Mouse (Mus musculus): ENCODE measurements around the gene Lrrc26.

The Lrrc26 gene

GRCm38 (mm10) chr2:25266720-25267119, 23.0 kb upstream of the Lrrc26 start:
- DNase-seq, result peak; percentile 90 to 93

DNA sequence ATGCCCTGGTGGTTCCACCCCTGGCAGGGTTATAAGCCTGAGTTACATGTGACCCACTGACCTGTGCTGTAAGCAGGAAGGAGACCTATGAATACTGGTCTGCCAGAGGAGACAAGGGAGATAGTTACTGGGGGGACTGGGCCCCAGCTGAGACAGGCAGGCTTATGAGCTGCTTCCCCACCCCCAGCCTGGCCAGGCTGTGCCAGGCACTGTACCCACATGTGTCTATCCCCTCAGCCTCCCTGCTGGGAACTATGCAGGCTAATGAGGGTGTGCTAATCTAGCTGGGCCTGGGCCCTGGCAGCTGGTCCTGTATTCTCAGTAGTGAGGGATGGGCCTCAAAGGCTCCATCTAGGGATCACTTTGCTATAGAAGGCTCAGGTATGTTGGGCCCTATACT, 22.5 kb upstream of the Lrrc26 start:
- DNase-seq, result peak; percentile 75 to 76

DNA sequence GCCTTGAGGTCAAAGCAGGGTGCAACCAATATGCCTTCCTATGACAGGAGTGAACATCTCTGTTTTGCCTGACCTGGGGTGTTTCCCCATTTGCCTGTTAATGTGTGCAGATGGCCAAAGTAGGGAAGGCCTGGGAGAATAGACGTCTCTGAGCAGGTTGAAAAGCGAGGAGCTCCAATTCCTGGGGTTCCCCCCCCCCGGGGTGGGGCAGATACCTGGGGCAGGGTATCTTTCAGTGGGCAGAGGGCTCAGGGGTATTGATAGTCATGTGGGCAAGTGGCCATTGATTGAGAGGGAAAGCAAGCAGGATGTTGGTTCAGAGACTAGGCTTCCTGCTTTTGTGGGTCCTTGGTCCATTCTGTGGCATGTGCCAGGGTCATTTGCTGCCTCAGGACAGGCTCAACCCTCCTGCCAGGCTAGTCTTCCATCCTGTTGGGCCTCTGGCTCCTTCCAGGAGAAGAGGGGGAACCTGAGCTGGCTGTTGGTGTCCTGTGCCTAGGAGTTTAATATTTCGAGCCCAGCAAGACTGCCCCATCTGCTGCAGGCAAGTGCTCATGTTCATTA, 21.9 kb upstream of the Lrrc26 start:
- peak; percentile 54 to 60 for DNase-seq

DNA sequence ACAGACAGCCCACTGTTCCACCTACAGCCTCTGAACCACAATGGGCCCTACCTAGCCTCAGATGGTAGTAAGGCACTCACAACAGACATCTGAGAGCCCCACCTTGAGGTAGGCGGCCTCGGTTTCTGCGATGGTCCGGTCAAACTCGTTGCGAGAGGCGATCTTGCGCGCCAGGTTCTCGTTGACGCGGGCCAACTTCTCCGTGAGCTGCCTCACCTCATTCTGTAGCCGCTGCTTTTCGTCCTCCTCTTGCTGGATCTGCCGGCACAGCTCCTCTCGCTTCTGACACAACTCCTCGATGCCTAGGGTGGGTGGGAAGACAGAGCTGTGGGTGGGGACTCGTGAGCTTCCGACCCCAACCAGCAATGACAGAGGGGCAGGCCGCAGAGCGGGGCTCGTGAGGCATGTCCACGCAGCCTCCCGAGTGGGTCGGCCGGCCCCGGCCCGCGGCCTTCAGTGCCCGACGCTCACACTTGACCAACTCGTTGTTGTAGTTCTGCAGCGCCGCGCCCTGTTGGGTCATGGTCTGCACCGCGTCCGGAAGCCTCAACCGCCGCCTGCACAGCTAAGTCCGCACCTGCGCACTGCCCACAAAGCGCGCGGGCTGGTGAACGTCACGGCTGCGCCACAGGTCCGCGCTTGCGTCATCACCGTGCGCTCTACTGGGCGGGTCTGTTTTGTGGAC, 17.7 kb upstream of the Lrrc26 start, which contains the start of the genes Ssna1 and Anapc2:
TSS of gene Ssna1 (minus strand) at position 612 of the 685 bp plus-strand sequence.
TSS of gene Anapc2 (plus strand) at position 652 of the 685 bp plus-strand sequence.
- DNase-seq, result peak; percentile 98 to 99

GRCm38 (mm10) chr2:25272515-25272914, 17.2 kb upstream of the Lrrc26 start:
- DNase-seq, result no peak

DNA sequence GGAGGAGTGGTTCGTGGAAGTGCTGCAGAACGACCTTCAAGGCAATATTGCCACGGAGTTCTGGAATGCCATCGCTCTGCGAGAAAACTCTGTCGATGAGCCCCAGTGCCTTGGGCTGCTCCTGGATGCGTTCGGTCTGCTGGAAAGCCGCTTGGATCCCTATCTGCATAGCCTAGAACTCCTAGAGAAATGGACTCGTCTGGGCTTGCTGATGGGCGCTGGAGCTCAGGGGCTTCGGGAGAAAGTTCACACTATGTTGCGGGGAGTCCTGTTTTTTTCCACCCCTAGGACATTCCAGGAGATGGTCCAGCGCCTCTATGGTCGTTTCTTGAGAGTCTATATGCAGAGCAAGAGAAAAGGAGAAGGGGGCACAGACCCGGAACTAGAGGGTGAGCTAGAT, 16.7 kb upstream of the Lrrc26 start:
- no peak for DNase-seq

DNA sequence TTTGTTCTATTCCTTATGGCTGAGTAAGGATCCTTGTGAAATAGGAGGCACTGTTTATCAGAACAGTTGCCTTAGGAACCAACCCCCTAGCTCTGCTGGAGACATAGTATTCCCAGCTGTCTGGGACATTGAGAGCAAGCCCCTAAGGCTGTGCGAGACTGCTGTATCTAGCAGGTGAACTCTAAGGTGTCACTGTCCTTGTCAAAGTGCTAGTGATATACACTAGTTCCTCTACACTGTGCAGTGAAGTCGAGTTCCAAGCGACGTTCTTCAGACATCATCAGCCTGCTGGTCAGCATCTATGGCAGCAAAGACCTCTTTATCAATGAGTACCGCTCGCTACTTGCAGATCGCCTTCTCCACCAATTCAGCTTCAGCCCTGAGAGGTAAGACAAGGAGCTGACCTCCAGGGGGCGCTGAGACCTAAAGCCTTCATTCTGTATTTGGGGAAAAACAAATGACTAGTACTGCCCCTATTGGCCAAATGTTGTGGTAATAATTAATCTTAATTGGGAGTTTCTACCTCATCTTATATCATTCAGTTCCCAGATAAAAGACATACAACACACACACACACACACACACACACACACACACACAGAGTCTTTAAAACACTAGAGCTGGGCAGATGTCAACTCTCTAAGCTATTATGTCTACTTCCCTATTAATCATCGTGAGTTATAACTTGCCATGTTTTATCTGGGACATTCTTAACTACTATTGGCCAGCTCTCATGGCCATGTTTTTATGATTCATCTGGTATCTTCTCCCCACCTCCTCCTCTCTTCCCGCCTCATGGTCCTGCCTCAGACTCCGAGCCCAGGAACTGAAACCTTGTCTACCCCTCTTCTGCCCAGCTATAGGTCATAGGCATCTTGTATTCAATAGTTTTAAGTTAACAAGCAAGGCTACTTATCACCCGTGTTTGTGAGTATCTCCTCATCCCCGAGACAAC, 10.5 kb upstream of the Lrrc26 start:
- DNase-seq, result peak; percentile 93 to 97

- no peak for DNase-seq
Observed at GRCm38 (mm10) chr2:25285551-25285950, 4.2 kb upstream of the Lrrc26 start.

DNA sequence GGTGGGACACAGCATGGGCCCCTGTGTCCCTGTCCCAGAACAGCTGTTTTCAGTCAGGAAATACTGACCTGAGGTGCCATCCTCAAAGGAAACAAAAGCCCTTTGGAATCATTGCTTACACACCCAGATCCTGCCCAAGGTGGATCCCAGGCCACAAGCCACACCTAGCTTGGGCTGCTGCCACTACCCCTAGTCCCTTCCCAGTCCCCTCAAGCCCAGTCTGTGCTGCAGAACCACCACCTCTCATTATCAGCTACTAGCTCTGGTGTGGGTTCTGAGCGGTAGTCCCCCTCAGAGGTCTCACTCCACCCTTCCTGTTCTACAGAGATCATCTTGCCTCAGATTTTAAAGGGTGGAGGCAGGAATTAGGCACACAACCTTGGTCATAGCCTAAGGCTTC, 3.4 kb upstream of the Lrrc26 start:
- peak; percentile 45 to 52 for DNase-seq

DNA sequence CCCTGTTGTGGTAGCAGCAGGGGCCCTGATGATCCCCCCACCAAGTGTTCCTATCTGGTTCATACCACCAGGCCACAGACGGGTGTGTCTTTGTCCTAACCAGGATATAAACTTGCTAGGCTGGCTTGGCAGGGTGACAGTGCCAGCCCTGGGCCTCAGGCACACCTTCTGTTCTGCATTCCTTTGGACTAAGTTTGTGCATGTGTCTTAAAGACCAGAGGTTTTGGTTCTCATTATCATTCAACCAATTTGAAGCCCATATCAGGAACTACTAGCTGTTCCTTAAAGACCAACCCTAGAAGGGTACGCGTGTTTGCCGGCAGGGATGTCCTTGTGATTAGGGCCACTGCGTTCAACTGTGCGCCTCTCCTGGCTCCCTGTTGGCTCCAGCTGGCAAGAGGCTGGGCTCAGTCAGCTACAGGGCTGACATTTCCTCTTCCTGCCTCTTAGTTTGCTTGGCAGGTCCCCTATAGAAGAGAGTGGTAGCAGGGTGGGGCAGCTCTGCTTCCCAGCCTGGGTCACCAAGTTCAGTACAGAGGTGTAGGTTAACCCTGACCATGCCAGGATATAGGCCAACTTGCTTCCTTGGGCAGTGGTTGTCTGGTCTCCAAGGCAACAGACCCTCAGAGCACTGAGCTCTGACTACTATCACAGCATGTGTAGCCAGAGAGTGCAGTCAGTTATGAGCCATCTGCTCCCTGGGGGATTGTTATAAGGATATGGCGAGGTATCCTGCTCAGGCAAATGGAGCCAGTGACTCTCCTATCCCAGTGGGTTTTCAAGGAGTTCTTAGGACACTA, 2.7 kb upstream of the Lrrc26 start:
- peak; percentile 69 to 74 for DNase-seq

GRCm38 (mm10) chr2:25287927-25288649, 1.6 kb upstream of the Lrrc26 start, which contains the start of gene Tmem210:
Gene Tmem210, plus strand, starts transcription at chr2:25288145.
- peak; percentile 54 to 55 for DNase-seq

- peak in 1 of 2 experiments; percentile 47 for DNase-seq
Observed at GRCm38 (mm10) chr2:25288734-25289345, 875 bp upstream of the Lrrc26 start.

DNA sequence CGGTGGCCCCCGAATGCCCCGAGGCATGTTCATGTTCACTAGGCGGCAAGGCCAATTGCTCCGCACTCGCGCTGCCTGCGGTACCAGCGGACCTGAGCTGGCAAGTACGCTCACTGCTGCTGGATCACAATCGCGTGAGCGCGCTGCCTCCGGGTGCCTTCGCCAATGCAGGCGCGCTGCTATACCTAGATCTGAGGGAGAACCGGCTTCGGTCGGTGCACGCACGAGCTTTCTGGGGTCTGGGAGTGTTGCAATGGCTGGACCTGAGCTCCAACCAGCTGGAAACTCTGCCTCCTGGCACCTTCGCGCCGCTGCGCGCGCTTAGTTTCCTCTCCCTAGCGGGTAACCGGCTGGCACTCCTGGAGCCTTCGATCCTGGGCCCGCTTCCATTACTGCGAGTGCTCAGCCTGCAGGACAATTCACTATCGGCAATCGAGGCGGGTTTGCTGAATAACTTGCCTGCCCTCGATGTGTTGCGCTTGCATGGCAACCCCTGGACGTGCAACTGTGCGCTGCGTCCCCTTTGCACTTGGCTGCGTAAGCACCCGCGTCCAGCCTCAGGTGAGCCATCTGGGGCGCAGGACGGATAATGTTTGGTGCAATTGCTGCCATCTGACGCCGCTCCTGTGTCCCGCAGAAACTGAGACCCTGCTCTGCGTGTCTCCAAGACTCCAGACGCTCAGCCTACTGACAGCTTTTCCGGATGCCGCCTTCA, 543 bp downstream of the Lrrc26 start:
- DNase-seq, result peak; percentile 77 to 84

DNA sequence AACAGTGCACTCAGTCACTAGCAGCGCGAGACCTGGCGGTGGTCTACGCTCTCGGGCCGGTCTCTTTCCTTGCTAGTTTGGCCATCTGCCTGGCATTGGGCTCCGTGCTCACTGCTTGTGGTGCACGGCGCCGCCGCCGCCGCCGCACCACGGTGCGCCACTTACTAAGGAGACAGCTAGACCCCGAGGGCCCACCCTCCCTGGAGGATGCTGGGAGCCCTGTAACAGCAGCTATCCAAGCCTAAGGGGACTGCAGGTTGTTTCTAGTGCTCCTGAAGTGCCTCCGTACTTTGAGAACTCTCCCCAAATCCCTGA, 1.1 kb downstream of the Lrrc26 start:
- peak in 1 of 2 experiments; percentile 85 for DNase-seq

- peak in 1 of 2 experiments; percentile 52 for DNase-seq
Observed at GRCm38 (mm10) chr2:25291184-25292053, 1.7 kb downstream of the Lrrc26 start.

GRCm38 (mm10) chr2:25292054-25292544, 2.4 kb downstream of the Lrrc26 start:
- no peak for DNase-seq

DNA sequence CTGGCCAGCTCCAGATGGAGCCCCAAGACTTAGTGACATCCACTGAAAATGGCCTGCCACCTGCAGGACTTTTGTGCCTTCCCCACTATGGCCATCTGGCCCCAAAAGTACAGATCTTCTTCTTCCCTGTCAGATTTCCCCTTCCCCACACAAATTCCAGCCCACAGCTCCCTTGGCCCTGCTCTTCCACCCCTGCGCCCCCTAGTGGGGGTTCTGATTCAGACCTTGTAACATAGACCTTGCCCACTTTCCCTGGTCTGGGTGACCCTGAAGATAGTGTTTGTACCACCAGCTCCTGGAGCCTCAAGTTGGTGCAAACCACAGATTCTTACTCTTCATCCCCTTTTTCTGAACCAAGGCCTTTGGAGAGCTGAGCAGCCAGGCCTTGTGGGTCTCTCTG, 3.1 kb downstream of the Lrrc26 start:
- peak; percentile 91 to 96 for DNase-seq

GRCm38 (mm10) chr2:25293706-25294105, 4.0 kb downstream of the Lrrc26 start:
- DNase-seq, result no peak

DNA sequence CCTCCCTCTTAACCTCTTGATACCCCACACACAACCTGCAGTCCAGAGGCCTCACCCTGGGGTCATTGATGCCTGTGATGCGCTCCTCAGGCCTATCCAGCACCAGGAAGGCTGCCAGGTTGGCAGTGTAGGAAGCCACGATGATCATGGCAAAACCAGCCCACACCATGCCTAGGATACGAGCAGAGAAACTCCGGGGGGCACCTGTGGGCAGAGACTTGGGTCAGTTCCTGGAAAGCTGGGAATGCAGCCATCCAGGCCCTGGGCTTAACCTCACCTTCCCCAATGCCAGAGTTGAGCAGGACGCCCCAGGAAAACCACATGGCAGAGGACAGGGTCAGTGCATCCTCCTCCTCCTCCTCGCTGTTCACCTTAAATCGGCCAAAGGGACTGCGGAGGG, 7.4 kb downstream of the Lrrc26 start:
- DNase-seq, result peak; percentile 46 to 57
